Mouse (Mus musculus): ENCODE measurements around the gene Gm49383. TPM values are rescaled to one million over a fixed set of nuclear protein-coding genes. Genes with fewer than 3 reads are reported as not detected.

The Gm49383 gene
- total RNA-seq, 1 experiment = 11.7 TPM

DNA sequence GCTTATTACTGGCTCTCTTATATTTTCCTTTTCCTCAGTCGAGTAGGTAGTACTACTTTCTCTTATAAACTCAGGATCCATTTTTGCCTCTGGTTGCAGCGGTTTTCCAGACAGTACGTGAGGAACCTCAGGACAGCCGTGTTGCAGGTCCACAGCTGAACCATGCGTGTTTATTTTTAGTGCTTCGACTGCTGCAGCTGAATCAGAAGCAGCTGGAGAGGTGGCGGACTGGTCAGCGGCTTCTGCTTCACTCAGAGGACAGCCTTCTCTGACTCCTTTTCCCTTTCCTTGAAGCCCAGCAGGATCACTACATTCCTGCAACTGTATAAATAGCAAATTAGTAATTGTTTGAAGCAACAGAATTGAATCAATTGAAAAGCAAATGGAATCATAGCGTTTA is 6.8 kb downstream of the Gm49383 start:
- DNase-seq (ENCODE audit: low read depth, low spot score) = no peak
- Histone ChIP-seq H3K9me3 (ENCODE audit: control insufficient read depth, insufficient read depth, low read depth, low read length) (no peaks in the 10 kb centered on the region), H3K36me3 (ENCODE audit: control insufficient read depth, insufficient read depth, low read length, poor library complexity, severe bottlenecking) (peaks cover 9% of the 10 kb centered on the region; the same call in 1 of the 2 replicates), H3K27ac (ENCODE audit: insufficient read depth, low read depth, low read length, poor library complexity, severe bottlenecking) (no peak overlapping the region), H3K4me1 (ENCODE audit: control insufficient read depth in 2 of 2, insufficient read depth in 2 of 2, low read length in 2 of 2, poor library complexity in 1 of 2) (peaks cover 0 to 3% of the 10 kb centered on the region in 2 experiments; a peak in 1 of 4 replicates), H3K9ac (ENCODE audit: insufficient read depth, low read depth, low read length, poor library complexity, severe bottlenecking) (no peak overlapping the region), H3K4me3 (ENCODE audit: insufficient read depth in 1 of 2, low read depth in 1 of 2, low read length in 2 of 2, poor library complexity in 1 of 2, severe bottlenecking in 1 of 2) (no peak overlapping the region)
- in situ Hi-C loops (cut with MboI; ENCODE audit: low sequenced_read_pairs in 2 of 2, unreplicated experiment in 2 of 2) = no loop called here
- no peak for TF ChIP-seq HCFC1 (IDR thresholded peaks at IDR 0.05; ENCODE audit: borderline replicate concordance, insufficient read depth, low read length)
- no peak for TF ChIP-seq ZC3H11A (IDR thresholded peaks at IDR 0.05; ENCODE audit: borderline replicate concordance, low read depth, low read length)
- no peak for TF ChIP-seq ZNF384 (IDR thresholded peaks at IDR 0.05; ENCODE audit: low read depth, low read length)
- no peak for TF ChIP-seq CHD2 (IDR thresholded peaks at IDR 0.05; ENCODE audit: low read depth, low read length)
- TF ChIP-seq MAFK (IDR thresholded peaks at IDR 0.05; ENCODE audit: insufficient read depth, low read depth, low read length) = no peak

DNA sequence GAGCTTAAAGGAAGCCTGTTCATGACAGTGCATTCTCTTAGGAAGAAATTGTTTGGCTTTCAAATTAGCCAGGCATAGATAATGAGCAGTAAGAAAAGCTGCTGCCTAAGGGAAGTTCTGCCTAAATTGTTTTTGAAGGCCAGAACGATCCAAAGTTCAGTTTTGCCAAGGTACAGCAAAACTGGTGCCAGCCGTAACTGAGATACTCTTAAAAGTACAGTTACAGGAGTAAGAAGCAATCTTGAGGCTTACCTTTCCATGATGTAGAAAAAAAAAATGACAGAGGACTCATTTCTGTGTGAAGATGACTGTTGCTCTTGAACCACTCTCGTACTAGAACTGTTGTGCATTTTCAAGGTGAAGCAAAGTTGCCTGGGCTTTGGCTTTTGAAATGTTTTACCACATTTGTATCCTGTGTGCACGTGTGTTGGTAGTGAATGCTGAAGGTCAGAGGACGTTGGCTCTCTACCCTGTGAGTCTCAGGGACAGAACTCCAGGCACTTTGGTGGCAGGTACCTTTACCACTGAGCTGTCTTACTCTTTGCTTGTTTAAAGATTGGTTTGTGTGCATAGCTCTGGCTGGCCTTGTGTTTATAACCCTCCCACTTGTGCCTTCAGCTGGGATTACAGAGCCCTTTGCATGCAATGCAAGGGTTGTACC is 10.0 kb downstream of the Gm49383 start:
- Histone ChIP-seq H3K36me3 (ENCODE audit: control insufficient read depth, insufficient read depth, low read length, poor library complexity, severe bottlenecking) (peaks cover 11% of the 10 kb centered on the region), H3K9me3 (ENCODE audit: control insufficient read depth, insufficient read depth, low read depth, low read length) (no peaks in the 10 kb centered on the region), H3K27ac (ENCODE audit: insufficient read depth, low read depth, low read length, poor library complexity, severe bottlenecking) (no peak overlapping the region), H3K9ac (ENCODE audit: insufficient read depth, low read depth, low read length, poor library complexity, severe bottlenecking) (no peak overlapping the region), H3K4me1 (ENCODE audit: control insufficient read depth in 2 of 2, insufficient read depth in 2 of 2, low read length in 2 of 2, poor library complexity in 1 of 2) (peaks cover 0 to 2% of the 10 kb centered on the region in 2 experiments; a peak in 1 of 4 replicates), H3K4me3 (ENCODE audit: insufficient read depth in 1 of 2, low read depth in 1 of 2, low read length in 2 of 2, poor library complexity in 1 of 2, severe bottlenecking in 1 of 2) (no peak overlapping the region)
- no peak for DNase-seq (ENCODE audit: low read depth, low spot score)
- in situ Hi-C loops (cut with MboI; ENCODE audit: low sequenced_read_pairs in 2 of 2, unreplicated experiment in 2 of 2) = no loop called here
- no peak for TF ChIP-seq ZNF384 (IDR thresholded peaks at IDR 0.05; ENCODE audit: low read depth, low read length)
- no peak for TF ChIP-seq CHD2 (IDR thresholded peaks at IDR 0.05; ENCODE audit: low read depth, low read length)
- no peak for TF ChIP-seq HCFC1 (IDR thresholded peaks at IDR 0.05; ENCODE audit: borderline replicate concordance, insufficient read depth, low read length)
- TF ChIP-seq MAFK (IDR thresholded peaks at IDR 0.05; ENCODE audit: insufficient read depth, low read depth, low read length) = no peak
- TF ChIP-seq ZC3H11A (IDR thresholded peaks at IDR 0.05; ENCODE audit: borderline replicate concordance, low read depth, low read length) = no peak

DNA sequence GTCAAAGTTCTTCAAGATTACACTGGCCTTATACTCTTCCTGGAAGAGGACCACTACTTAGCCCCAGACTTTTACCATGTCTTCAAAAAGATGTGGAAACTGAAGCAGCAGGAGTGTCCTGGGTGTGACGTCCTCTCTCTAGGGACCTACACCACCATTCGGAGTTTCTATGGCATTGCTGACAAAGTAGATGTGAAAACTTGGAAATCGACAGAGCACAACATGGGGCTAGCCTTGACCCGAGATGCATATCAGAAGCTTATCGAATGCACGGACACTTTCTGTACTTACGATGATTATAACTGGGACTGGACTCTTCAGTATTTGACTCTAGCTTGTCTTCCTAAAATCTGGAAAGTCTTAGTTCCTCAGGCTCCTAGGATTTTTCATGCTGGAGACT is 11.5 kb downstream of the Gm49383 start:
- H3K27ac ChIP-seq (ENCODE audit: insufficient read depth, low read depth, low read length, poor library complexity, severe bottlenecking) = no peak overlapping the region
- peaks cover 11% of the 10 kb centered on the region for H3K36me3 ChIP-seq (ENCODE audit: control insufficient read depth, insufficient read depth, low read length, poor library complexity, severe bottlenecking)

GRCm38 (mm10) chr12:69184342-69185295 is 12.3 kb downstream of the Gm49383 start:
- Histone ChIP-seq H3K9me3 (ENCODE audit: control insufficient read depth, insufficient read depth, low read depth, low read length) (no peaks in the 10 kb centered on the region), H3K27ac (ENCODE audit: insufficient read depth, low read depth, low read length, poor library complexity, severe bottlenecking) (peak overlapping the region; percentile 54), H3K36me3 (ENCODE audit: control insufficient read depth, insufficient read depth, low read length, poor library complexity, severe bottlenecking) (peaks cover 9% of the 10 kb centered on the region), H3K4me1 (ENCODE audit: control insufficient read depth in 2 of 2, insufficient read depth in 2 of 2, low read length in 2 of 2, poor library complexity in 1 of 2) (peaks cover 2% of the 10 kb centered on the region in 2 experiments; a peak in 2 of 4 replicates), H3K4me3 (ENCODE audit: insufficient read depth in 1 of 2, low read depth in 1 of 2, low read length in 2 of 2, poor library complexity in 1 of 2, severe bottlenecking in 1 of 2) (peak overlapping the region; percentile 92 to 97), H3K9ac (ENCODE audit: insufficient read depth, low read depth, low read length, poor library complexity, severe bottlenecking) (peak overlapping the region; percentile 91)
- no peak for DNase-seq (ENCODE audit: low read depth, low spot score)
- in situ Hi-C loops (cut with MboI; ENCODE audit: low sequenced_read_pairs in 2 of 2, unreplicated experiment in 2 of 2) = no loop called here
- TF ChIP-seq HCFC1 (IDR thresholded peaks at IDR 0.05; ENCODE audit: borderline replicate concordance, insufficient read depth, low read length) (no peak), ZC3H11A (IDR thresholded peaks at IDR 0.05; ENCODE audit: borderline replicate concordance, low read depth, low read length) (no peak), CHD2 (IDR thresholded peaks at IDR 0.05; ENCODE audit: low read depth, low read length) (no peak), ZNF384 (IDR thresholded peaks at IDR 0.05; ENCODE audit: low read depth, low read length) (no peak), MAFK (IDR thresholded peaks at IDR 0.05; ENCODE audit: insufficient read depth, low read depth, low read length) (no peak)

More for the DNA sequence above, 11.5 kb downstream of the Gm49383 start:
- H3K4me1 ChIP-seq (ENCODE audit: control insufficient read depth in 2 of 2, insufficient read depth in 2 of 2, low read length in 2 of 2, poor library complexity in 1 of 2) = peaks cover 0 to 2% of the 10 kb centered on the region in 2 experiments; a peak in 1 of 4 replicates
- no peaks in the 10 kb centered on the region for H3K9me3 ChIP-seq (ENCODE audit: control insufficient read depth, insufficient read depth, low read depth, low read length)
- no peak for DNase-seq (ENCODE audit: low read depth, low spot score)
- H3K4me3 ChIP-seq (ENCODE audit: insufficient read depth in 1 of 2, low read depth in 1 of 2, low read length in 2 of 2, poor library complexity in 1 of 2, severe bottlenecking in 1 of 2) = peak overlapping the region; percentile 92 to 97
- peak overlapping the region; percentile 91; the same call in 1 of the 2 replicates for H3K9ac ChIP-seq (ENCODE audit: insufficient read depth, low read depth, low read length, poor library complexity, severe bottlenecking)
- TF ChIP-seq ZNF384 (IDR thresholded peaks at IDR 0.05; ENCODE audit: low read depth, low read length) (no peak), CHD2 (IDR thresholded peaks at IDR 0.05; ENCODE audit: low read depth, low read length) (no peak), HCFC1 (IDR thresholded peaks at IDR 0.05; ENCODE audit: borderline replicate concordance, insufficient read depth, low read length) (no peak), ZC3H11A (IDR thresholded peaks at IDR 0.05; ENCODE audit: borderline replicate concordance, low read depth, low read length) (no peak), MAFK (IDR thresholded peaks at IDR 0.05; ENCODE audit: insufficient read depth, low read depth, low read length) (no peak)
- in situ Hi-C loops (cut with MboI; ENCODE audit: low sequenced_read_pairs in 2 of 2, unreplicated experiment in 2 of 2) = no loop called here
